Mouse (Mus musculus) frontal cortex, postnatal 25 days (tissue): ENCODE measurements at regions not wholly inside any gene's neighbourhood (a gene's known extent, or its start where the extent isn't known, plus 50 kb on each side); places are given as distances from the start of the nearest gene placed in this dataset.

ENCODE experiments used
- DNase-seq, 2 experiments: peaks; one replicate each; pipeline ENCODE4 v3.0.0; 2022; ENCODE audit warnings: low spot score in 2 of 2

DNA sequence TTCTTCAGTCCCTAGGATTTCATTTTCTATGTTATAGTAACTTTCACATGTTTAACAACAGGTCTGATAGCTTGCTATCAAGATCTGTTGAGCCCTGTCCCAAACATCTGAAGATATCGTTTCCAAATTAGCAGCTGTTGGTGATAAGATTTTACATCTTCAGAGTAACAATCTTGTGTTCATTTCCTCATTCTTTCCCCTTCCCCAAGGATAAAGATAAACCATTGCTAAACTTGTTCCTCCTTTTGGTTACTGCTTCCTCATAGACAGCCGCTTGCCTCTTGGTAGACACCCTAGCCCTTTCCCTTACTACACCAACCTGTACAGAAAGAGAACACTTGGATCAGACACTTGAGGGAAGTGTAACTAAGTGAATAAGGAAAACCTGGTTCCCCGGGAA is 58.6 kb downstream of the Kcnrg start:
- no peak for DNase-seq

DNA sequence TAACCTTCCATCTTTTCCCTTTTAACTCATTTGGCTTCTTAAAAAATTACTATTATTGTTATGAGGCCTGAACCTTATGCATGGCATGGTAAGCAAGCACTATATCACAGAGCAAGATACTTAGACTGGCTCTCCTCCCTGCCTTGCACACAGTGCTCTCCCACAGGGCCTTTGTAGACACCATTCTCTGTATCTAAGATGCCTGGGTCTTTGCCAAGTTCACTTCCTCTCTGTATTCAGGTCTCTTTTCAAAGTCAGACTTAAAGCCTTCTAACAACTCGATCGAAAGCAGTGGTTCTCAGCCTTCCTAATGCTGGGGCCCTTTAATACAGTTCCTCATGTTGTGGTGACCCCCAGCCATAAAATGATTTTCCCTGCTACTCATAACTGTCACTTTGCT is 65.9 kb downstream of the Kcnrg start:
- DNase-seq: no peak

DNA sequence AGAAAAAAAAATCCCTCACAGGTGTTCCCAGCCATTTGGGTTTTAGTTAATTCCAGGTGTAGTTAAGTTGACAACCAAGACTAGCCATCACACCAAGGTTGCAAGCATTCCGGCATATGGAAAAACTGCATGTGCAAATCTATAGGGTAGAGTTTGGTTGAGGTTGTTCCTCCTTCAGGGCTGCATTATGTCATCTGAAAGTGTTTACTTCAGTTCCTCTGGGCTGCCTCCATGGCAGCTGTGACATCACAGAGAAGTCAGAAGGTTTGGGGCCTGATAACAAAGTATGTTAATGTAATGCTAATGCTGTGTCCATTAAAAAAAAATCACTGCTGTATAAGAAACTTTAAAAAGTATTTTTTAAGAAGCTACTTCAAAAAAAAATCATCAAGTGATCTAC is 70.8 kb downstream of the Kcnrg start:
- no peak for DNase-seq

DNA sequence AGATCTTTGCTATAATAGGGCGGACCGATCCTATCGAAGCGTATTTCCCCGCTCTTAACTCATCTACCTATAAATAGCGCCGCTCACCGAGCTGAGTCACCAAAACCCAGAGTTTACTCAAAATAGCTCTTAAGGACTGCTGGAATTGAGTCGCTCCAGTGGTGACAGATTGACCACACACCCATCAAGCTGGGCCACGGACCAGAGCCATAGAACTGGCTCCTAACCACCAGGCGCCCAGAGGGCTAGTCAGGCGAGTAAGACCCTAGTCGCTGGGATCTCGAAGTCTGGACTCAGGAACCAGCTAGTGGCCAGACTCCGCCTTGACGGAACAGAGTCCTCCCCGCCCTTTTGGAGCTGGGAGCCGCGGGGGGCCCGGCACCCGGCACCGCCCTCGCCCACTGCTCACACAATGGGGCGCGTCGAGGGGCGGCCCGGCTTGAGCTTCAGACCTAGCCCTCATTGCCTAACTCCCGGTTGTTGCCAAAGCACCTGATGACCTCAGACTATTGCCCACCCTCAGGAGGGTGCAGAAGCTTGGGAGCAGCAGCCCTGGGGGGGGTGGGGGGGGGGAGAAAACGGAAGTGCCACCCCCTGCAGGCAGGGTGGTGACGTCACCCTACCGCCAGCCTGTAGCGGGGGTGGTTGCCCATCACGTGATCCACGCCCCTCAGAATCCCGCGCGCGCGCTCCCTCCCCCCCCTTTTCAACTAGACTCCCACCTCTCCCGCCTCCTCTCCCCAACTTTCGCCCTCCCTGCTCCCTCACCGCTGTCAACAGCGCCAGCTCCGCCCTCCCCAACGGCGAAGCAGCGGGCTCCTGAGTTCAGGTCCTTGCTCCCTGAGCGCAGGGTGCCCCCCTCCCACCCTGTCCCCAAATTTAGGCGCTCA is 73.8 kb downstream of the Kcnrg start:
- DNase-seq: peak; percentile 61 to 73

DNA sequence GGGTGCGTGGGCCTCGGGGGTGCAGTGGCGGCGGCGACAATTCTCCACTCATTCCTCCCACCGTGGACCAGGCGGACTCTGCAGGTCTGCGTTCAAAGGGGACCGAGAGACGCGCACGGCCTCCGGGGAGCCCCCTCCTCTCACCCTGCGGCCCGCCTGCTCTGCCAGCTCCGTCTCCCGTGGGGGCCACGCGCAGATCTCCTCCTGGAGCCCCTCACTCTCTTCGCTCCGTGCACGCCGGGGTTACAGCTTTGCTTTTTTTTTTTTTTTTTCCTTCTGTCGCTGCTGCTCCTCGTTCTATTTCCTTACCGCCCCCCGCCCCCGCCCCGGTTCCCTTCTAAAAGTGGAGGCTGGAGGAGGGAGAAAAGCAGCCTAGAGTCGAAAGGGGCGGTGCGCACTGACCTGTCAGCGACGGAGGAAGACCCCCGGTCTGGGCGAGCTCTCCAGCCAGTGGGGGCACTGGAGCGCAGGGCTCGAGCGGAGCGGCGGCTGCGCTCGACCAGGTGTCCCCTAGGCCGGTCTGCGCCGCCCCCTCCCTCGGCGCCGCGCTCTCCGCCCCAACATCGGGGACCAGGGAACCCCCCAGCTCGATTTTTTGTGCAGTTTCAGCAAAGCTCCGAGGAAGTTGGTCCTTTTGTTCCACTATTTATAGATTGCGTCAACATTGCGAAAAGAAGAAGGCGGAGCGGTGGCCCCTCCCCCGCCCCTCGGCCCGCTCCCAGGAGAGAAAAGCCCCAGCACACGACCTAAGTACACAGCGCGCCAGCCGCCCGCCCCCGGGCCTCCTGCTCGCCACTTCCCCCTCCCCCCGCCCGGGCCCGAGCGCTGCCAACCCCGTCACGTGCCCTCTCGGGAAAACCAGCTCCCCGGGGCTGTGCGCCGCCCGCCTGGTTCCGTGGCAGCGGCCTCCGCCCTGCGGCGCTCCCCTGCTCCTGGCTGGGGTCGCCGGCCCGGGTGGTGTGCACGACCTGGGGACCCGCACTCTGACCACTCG is 74.7 kb downstream of the Kcnrg start:
- DNase-seq: peak; percentile 73 to 79

DNA sequence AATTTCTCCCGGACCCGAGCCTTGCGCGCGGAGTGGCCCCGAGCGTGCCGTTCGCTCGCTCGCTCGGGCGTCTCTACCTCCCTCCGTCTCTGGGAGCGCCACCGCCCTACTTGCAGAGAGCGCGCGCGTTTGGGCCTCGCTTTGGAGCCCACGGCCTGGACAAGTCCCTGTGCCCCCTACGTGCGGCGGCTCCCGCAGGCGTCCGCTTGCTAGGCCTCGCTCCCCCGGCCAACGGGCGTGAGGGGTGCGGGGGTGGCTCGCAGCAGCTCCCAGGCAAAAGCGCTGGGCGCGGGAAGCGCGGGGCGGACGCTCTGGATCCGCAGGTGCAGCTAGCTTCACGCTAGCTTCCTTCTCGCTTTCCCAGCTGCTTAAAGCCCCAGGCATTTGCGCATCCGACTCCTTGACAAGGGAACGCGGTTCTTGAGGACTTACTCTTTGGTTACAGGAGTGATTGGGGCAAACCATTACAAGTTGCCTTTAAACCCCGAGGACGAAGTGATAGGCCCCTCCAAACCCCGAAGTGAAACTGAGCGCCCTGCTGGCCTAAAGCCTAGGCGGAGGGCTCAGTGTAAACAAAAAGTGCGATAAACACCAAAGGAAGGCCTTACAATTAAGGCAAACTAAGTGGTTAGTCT is 75.6 kb downstream of the Kcnrg start:
- DNase-seq: peak; percentile 56 to 57

DNA sequence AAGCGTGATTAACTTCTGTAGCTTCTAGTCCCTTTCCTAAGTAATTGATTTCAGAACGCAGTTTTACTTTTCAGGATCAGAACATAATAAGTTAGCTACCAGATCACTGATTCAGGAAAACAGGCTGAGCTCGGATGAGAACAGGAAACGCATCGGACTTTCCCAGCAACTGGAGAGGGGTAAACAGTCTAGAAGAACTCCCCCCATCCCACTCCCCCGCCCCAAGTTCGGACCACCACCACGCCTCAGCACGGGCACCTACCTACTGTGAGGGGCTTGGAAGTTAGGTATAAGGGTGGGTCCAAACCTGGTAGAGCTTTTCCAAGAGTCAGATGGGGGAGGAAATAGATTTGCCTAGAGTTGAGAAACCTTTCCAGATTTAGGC is 76.1 kb downstream of the Kcnrg start:
- DNase-seq: no peak

DNA sequence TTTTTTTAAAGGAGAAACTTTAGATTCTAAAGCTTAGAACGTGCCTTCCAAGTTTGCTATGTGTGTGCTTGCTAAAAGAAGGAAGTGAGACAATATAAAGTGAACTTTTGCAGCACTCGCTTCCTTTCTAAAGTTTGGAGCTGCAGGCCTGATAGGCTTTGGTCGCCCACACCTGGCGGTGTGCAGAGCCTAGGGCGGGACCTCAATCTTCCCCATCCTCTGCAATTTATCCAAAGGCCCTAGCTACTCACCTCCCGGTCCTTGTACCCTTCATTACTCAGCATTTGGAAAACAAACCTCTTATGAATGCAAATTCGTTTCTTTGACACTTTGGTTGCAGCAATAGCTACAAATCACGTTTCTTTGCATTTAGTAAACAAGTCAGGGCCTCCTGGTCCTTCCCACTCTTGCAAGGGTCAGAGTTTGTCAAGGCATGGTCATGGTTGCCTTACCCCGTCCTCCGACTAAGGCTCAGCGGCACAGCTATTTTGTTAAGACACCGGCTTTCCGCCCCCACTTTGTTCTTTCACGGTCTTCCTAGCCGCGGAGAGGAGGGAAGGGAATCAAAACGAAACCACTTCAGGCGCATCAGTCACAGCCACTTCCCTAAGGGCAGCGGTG is 76.6 kb downstream of the Kcnrg start:
- DNase-seq: no peak

DNA sequence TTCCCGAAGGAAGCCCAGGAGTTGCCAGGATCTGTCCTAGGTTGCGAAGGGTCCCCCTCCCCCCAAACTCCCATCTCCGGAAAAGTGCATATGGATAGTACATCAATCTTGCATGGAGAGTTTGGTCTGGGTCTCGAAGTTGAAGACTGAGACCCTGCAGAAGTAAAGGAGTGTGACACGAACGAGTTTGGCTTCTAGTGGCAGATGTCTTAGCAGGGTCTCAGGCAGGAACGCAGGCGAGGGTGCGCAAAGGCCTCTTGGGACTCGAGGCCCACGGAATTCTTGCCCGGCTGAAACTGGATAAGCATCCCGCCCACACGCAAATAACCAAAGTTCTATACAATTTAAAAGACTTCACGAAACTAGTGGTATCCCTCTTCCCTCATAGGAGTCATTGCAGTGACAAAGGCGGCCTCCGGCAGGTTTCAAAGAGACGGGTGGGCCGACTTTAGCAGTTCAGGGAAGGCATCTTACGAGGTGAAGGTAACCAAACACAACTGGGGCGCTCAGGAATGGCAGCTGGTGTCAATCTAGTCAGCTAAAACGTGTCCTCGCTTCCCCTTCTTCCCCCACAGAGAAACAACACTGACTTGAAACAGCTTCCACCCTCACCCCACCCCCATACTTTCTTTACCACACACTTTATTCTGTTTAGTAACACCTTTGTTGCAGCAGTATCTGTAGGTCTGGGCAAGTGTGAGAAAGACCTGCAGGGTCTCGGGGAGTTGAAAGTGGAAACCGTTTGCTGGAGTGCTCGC is 77.4 kb downstream of the Kcnrg start:
- no peak for DNase-seq

DNA sequence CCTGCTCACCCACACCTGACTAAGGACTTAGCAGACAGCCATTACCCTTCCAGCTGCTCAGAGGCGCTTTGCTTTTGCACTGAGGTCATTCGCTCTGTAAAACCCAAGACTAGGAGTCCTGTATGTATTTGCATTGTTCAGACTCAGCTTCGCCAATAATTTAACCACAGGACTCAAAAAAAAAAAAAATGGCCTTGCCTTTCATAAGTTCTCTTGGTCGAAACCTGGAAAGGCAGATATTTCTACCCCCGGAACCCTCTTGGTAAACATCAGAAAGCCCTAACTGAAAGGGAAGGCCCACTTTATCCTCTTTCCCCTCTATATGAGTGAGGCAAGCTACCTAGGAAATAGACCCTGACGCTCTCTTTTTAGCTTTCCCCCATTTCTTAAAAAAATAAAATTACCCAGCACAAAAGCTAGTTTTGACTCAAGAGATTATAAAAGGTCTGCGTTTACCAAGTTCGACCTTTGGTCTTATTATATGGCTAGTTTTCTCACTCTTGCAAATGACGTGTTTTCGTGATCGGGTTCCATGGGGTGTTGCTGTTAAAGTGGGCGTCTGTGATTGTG is 78.1 kb downstream of the Kcnrg start:
- no peak for DNase-seq

DNA sequence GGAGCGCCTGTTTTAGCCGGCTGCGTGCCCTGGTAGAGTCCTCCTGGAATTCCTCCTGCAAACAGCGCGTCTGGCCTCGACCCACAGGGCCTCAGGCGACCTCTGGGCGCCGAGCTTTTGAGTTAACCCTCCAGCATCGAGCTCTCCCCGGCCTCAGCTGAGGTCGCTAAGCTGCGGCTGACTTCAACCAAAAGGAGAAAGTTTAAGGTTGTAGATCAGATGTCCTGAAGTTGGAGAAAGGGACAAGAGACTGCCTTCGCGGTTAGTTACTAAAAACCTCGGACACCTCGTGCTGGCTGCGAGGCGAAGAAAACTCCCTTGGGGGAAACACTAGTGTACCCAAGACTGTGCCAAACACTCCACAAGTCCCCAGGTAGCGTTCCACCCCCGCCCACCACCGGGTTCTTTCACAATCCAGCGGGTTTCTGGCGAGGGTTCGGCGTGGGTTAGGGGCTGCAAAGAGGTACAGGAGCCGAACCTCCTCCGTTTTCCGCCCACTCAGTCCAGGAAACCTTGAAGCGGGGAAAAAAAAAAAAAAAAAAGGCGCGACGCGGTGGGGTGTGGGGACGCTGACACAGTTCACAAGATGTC is 78.9 kb downstream of the Kcnrg start:
- no peak for DNase-seq

DNA sequence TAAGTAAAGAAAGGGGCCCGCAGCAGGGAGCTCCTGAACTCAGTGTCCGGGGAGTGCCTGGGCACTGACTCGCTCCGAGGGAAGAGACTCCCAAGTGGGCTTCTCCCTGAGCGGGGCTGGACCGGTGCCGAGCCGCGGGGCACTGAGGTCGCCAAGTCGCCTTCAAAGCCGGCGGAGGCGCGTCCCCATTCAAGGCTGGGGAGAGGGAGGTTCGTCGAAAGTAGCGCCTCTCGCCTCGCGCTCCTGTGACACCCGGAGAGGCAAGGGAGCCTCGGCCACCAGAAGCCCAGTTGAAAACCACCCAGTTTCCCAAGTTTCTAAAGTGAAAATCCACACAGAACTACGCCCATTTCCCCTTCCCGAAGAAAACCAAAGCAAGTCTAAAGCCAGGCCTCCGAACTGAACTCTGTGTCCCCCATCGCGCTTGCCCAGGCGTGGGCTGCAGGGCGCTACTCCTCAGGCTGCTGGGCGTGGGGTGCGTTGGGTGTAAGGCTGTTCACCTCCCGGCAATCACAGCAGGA is 79.6 kb downstream of the Kcnrg start:
- DNase-seq: no peak

DNA sequence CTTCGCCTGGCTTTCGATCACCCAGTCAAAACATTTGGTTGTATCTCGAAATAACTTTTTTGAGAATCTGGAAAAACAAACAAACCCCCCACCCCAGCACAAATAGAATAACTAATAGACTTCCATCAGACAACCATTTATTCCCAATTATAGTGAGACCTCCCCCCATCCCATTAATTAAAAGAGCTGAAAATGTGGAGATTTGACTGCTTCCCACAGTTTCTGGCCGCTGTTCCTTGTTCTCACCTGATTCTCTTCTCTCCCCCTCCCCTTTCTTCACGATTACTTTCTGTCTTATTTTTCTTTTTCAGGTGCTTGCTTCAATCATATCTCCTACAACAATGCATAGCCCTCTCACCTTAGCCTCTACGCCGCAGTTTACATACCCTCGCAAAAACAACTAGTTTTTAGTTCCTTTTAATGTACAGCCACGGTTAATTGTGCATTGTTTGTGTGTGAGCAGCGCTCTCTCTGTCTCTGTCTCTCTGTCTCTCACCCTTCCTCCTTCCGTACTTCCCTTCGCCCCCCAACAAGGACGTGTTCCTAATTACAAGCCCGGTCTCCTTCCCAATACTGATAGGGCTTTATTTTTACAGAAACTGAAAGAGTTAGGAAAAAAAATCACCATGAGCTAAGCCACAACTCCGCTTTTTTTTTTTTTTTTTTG is 80.2 kb downstream of the Kcnrg start:
- DNase-seq: no peak

DNA sequence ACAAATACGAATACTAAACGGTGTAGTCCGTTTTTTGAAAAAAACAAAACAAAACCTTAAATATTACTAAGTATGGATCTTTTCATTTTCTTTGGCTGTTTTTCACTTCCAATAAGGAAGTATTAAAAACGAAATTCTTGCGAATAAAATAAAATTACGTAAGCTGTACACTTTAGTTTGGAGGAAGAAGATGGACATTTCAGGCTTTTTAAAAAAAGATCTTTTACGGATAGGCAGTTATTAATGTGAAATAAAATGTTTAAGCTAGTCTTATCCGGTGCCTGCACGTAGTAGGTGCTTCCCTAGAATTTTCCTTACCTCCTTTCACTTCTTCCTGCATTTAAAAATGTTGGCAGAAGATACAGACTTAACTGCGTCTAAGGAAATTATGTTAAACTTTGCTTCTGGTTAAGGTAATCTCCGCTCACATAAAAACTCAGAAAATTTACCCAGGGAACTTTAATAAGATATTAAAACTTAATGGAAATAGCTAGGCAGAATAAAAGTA is 80.8 kb downstream of the Kcnrg start:
- DNase-seq: no peak

DNA sequence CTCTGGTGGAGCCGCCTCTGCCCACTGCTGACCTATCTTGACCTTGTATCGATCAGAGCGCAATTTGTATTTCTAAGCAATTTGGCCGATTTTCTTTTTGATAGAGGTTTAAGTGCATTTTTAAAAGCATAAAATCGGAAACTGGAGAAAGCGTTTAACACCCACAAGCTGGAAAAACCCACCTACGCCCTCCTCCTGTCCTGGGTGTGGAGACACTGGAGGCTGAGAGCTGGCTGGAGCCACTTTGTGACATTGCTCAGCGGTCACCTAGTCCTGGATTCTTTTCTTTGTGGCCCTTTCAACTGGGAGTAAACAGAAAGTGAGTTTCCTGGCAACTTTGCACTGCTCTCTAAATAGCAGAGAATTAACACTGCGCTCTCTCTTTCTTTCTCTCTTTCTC is 81.4 kb downstream of the Kcnrg start:
- DNase-seq: no peak

DNA sequence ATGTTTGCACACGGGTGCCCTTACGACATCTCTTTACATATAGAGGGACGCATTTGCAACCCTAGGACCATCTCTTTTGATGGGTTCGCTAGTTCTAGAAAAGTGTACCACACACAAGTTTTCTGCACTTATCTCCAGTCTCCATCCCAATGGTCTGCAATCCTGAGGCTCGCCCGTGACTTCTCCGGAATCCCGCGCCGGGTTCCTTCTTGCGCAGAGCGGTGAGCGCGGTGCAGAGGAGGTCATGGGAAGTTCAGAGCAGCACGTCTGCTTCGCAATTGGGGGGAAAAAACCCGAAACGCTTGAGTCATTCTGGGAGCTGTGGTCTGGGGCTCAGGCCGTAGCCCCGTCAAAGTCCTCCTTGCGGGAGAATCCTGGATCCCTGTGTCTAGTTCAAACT is 82.0 kb downstream of the Kcnrg start:
- no peak for DNase-seq

DNA sequence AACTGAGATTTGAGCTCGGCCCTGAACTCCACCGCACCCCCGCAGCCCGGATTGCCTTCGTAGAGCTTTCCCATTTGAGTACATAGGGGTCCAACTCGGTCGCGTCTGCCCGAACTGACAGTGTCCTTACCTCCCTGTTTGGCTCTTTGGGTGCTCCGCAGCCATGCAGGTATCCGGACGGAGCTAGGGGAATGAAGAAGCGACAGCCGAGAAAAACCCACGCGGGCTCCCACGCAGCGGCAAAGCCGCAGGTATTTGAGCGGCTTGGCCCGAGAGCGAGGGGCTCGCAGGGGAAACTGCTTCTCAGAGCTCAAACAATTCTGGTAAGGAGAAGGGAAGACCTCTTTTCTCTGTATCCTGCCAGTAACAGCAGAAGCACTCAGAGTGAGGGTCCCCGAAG is 82.5 kb downstream of the Kcnrg start:
- no peak for DNase-seq

DNA sequence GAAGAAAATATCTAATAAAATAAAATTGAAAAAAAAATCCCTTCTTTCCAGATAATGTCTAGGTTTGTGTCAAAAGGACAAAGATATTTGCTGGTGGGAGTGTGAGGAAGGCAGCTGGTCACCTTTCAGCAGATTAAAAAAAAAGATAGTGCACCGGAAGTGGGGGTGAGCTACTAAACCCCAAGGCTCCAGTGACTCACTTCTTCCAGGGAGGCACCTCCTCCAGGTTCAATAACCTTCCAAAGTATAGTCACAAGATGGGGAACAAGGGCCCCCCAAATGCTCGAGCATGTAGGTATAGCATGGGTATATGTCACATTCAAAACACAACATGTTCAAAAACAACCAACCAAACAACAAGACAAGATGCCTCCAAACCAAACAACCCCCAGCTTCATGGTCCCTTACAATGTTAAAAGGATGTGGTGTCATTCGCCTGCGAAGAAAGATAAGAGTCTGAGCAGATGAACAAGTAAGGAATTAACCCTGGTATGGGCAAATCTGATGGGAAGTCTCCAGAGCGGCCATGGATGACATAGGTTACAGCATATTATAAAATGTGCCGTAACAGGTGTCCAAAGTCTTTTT is 84.6 kb downstream of the Kcnrg start:
- DNase-seq: no peak

DNA sequence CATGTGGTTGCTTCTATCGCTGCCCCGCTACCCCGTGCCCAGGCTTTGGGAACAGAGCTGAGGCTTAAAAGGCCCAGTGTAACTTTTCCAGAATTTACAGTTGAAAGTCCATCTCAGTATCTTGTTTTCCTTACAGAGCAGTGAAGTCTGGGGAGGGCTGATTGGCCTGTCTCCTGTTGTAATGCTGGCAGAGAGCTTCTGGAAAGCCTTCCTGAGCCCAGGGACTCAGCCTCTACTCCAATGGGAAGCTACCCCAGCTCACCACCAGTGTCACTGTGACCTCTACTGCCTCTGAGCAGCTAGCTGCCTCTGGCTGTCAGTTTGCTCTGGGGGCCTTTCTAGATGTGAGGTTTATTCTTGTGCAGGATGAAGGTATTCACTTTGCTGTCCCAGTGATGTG is 87.5 kb downstream of the Kcnrg start:
- DNase-seq: no peak
